Mouse (Mus musculus) thymus, postnatal 4 days (tissue): ENCODE data around the gene Gm11639.
"Not testable (repeated sequence)": the region's sequence is repeated elsewhere in the genome, so short reads cannot be mapped to it uniquely, and the experiment has no call there.

ENCODE experiments used
- DNase-seq: peaks from one replicate; pipeline ENCODE4 v3.0.0; 2021

Gene Gm11639

GRCm38 (mm10) chr11:105120551-105121061 is 435.1 kb downstream of the Gm11639 start:
- DNase-seq, result no peak

DNA sequence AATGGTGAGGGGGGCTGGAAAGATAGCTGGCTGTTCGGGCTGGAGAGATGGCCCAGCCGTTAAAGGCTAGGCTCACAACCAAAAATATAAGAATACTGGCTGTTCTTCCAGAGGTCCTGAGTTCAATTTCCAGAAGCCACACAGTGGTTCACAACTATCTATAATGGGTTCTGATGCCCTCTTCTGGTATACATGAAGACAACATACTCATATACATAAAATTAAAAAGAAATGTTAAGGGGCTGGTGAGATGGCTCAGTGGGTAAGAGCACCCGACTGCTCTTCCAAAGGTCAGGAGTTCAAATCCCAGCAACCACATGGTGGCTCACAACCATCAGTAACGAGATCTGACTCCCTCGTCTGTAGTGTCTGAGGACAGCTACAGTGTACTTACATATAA is 436.3 kb downstream of the Gm11639 start:
- not testable (repeated sequence) for DNase-seq

DNA sequence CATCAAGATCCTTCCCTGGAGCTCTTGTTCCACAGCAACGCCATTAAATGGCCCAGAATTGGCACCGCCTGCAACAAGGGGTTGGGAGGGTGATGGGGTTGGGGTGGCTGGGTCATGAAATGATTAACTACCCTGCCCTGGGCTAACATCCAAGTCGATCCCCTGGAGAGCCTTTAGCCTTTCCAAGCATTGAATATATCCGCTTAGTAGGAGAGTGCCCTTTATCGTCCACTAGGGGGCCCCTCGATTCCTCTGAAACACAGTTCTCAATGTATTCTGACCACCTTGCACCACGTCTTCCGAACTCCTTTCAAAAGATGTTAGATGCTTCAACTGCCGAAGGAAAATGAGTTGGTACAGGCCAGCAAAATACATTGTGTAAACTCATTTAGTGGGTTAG is 438.5 kb downstream of the Gm11639 start:
- DNase-seq, result peak; percentile 58

DNA sequence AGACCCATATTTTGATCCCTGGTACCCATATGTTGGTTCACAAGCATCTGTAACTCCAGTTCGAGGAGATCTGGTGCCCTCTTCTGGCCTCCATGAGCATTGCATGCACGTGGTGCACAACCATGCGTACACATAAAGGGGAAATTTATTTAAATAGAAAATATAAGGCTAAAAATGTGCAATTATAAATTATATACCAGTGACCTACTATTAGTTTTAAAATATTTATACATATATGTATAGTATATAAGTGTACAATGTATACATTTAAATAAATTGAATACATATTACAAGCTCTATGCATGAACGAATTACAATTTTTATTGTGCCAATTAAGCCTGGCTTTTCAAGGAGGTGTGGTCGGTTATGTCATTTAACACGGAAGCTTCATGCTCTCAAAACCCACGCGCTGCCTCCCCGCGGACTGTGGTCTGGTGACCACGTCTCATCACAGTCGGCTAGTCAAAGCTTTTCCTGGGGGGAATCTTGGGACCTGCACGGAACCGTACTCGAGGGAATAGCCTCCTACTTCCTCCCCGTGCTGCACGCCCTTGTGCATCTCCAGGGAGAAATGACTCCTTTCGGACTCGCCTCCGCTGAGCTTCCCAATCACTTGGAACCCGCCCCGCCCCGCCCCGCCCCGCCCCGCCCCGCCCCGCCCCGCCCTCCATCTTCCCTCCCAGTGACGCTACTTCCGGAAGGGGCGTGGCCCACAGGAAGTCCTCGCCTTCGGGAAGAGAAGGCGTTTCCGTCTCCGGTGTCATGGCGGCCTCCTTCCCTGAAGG is 440.4 kb downstream of the Gm11639 start, which contains the start of gene Mettl2:
TSS of gene Mettl2 (plus strand) at position 691 of the 785 bp plus-strand sequence.
- peak; percentile 89 for DNase-seq

GRCm38 (mm10) chr11:105126520-105127029 is 441.1 kb downstream of the Gm11639 start:
- DNase-seq, result peak; percentile 58

GRCm38 (mm10) chr11:105135692-105136091 is 450.2 kb downstream of the Gm11639 start:
- no peak for DNase-seq

DNA sequence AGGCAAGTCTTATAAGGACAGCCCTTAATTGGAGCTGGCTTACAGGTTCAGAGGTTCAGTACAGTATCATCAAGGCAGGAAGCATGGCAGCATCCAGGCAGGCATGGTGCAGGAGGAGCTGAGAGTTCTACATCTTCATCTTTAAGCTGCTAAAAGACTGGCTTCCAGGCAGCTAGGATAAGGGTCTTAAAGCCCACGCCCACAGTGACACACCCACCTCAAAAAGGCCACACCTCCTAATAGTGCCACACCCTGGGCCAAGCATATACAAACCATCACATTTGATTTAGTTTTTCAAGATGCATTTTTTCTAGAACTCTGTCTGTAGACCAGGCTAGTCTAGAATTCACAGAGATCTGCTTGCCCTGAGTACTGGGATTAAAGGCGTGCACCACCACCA is 451.7 kb downstream of the Gm11639 start:
- DNase-seq, result not testable (repeated sequence)

DNA sequence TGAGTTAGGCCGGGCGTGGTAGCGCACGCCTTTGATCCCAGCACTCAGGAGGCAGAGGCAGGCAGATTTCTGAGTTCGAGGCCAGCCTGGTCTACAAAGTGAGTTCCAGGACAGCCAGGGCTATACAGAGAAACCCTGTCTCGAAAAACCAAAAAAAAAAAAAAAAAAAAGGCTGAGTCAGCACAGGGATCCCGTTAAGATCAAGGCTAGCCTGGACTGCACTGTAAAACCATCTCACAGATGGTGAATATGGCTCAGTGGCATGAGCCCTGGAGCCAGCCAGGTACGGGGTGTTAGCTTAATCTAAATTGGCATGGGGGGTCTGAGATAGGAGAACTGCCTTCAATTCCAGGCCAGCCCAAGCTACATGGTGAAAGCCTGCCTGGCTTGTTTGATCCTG is 455.0 kb downstream of the Gm11639 start:
- DNase-seq, result not testable (repeated sequence)

DNA sequence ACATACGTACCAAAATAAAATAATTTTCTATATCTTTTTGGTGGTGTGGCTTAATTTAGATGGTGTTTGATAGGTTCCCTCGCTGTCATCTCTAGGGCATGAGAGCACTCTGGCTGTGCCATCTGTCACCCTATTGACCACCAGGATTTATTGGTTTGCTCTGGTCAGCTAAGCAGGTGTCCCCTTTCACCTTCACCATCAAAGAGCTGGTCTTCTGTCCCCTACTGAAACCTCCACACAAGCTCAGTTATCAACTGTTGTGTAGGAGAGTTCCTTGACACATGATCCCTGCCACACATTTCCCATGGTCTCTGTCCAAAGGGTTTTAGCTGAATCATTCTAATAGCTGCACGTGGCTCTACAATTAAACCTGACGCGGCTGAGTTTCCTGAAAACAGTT is 455.6 kb downstream of the Gm11639 start:
- no peak for DNase-seq

DNA sequence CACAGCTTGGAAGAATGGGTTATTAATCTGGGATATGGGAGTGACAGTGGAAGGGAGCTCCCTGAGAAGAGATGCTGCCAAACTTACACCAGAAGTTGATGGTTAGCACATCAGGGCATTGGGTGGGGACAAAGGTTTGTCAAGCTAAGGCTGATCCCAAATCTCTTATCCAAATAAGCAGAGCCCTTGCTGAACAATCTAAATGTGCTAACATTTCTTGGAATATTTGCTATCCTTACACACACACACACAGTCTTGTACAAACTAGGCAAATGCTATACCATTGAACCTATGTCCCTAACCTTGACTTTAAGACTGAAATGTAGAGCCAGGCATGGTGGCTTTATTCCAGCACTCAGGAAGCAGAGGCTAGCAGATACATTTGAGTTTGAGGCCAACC is 458.1 kb downstream of the Gm11639 start:
- no peak for DNase-seq

- DNase-seq, result no peak
Observed at GRCm38 (mm10) chr11:105144084-105144483, 458.6 kb downstream of the Gm11639 start.

- DNase-seq, result no peak
Observed at GRCm38 (mm10) chr11:105144508-105145210, 459.2 kb downstream of the Gm11639 start.

DNA sequence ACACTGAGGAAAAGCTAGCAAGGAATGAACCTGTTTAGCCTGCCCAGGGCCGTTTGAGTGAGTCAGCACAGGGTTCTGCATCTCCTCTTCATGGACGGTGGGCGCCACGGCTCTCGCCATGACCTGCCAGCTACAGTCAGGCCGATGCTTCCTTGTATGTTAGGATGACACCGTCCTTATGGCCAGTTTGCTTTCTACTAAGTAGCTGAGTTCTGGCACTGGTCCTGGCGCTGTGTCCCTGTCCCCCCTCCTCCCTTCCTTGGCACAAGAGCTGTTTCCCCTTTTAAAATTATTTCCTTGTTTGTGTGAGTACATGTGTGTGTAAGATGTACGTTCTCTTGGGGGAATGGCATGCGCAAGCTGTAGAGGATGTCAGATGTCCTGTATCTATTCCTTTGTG is 459.7 kb downstream of the Gm11639 start:
- no peak for DNase-seq

DNA sequence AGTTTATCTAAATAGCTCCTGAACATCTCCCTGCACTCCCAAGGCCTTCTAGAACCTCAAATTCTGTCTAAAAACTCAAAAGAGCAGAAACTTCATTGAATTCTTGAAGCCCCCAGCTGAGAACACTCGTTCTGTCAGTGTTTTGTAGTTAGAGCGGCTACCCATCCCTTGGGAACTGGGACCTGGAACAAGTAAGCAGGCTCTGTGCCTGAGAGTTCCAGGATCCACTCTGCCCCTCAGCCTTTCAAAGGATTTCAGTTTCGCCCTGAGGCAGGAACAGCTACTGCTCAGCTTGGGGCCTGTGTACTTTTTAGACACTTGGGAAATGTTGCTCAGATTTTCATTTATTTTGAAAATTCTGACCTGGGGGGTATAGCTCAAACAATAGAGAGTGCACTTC is 461.1 kb downstream of the Gm11639 start, which contains the start of gene Gm10842:
TSS of gene Gm10842 (plus strand) at position 301 of the 400 bp plus-strand sequence.
- no peak for DNase-seq

DNA sequence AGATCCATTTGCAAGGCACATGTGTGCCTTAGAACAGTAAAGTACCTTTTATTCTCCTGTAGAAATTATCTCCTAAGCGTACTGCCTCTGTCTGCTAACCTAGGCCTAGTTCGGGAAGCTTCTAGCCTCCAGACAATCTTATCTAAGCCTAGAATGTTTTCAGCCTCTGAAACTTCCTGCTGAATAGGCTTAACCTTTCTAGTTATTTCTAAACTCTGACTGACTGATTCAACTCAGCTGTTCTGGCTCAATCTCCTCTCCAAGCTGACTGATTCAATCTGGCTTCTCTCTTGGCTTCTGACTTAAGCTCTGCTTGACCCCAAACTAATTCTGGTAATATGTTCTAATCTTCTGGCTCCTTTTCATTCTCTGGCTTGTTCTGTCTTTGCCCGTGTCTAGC is 463.8 kb downstream of the Gm11639 start:
- DNase-seq, result no peak

DNA sequence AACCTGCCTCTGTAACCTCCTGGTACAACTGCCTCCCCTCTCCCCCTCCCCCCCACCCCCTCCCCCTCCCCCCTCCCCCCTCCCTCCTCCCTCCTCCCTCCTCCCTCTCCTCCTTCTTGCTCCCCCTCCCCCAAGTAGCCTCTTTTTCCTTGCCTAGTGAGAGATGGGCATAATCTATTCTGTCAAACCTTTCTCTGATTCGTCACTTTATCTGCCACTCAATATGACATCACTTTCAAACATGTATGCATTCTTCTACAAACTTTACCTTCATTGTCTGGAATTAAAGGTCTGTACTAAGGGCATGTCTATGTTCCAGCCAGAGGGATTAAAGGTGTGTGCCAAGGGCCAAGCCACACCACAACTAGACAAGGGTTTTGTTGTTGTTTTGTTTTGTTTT is 464.3 kb downstream of the Gm11639 start:
- no peak for DNase-seq

DNA sequence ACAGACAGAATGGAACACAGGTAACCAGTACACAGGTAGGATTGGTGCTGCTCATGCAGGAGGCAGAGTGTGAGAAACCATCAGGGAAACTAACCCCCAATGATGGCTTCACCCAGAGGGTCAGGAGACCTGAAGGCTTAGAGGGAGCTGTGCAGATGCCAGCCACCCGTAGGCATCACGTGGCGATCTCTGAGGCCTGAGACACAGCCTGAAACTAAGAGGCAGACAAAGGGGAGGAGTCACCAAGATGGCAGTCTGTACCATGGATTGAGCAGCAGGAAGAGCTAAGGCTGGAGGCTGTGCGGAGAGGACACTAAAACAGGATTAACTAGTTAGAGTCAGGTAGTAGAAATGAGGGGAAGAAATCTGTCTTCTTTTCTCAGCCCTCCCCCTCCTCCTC is 465.2 kb downstream of the Gm11639 start:
- DNase-seq, result no peak

DNA sequence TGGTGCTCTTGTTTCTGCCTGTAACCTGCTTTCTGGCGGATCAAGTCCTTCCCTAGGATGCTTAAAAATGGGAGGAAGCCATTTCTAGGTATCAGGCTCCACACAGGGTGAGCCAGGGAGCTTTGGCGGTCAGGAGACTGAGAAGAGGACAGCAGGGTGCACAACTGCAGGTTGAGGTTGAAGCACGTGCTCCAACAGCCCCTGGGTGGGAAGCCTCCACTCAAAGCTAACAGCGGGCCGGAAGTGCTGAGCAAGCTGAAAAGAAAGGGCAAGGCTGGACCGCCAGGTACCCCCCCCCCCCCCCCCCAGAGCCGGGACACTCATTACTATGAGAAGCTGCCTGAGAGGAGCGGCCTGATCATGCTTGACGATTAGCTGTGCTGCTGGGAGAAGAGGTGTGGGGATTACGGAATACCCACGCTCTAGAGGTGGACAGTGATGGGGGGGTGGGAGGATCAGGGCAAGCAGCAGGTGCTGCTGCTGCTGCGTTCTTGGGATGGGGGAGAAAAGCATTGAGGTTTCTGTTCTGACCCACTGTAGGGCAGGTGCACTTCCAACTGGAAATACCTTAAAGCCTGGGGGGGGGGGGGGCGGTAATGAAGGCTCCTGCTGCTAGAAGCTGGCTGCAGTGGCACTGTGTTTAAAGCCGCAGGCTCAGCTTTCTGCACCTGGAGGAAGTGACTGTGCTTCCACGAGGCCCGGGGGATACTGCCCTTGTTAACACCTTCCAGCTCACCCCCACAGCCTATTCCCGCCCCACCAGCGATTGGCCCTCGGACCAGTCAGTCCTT is 465.9 kb downstream of the Gm11639 start:
- peak; percentile 64 for DNase-seq

GRCm38 (mm10) chr11:105152017-105152300 is 466.5 kb downstream of the Gm11639 start:
- no peak for DNase-seq

DNA sequence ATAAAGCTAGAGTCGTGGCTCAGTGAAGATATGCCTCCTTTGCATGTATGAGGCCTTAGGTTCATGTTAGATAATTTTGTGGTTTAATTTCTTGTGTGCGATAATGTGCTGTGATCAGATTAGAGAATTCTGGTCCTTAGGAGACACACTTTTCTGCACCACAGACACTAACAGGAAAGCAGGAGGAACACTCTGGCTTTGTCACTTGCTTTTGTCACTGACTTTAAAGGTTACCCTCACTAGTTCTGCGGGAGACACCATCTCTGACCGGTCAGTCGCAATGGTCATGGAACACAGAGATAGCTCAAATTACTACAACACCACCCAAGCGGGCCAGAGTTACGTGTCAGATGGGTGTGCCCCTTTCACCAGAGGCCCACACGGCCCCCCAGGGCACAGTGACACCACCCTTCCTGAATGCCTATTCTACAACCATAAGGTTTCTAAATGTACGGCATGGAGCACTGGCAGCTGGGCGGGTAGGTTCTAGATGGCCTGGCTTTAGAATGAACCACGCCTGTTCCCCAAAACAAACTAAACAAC is 466.9 kb downstream of the Gm11639 start:
- DNase-seq, result no peak

DNA sequence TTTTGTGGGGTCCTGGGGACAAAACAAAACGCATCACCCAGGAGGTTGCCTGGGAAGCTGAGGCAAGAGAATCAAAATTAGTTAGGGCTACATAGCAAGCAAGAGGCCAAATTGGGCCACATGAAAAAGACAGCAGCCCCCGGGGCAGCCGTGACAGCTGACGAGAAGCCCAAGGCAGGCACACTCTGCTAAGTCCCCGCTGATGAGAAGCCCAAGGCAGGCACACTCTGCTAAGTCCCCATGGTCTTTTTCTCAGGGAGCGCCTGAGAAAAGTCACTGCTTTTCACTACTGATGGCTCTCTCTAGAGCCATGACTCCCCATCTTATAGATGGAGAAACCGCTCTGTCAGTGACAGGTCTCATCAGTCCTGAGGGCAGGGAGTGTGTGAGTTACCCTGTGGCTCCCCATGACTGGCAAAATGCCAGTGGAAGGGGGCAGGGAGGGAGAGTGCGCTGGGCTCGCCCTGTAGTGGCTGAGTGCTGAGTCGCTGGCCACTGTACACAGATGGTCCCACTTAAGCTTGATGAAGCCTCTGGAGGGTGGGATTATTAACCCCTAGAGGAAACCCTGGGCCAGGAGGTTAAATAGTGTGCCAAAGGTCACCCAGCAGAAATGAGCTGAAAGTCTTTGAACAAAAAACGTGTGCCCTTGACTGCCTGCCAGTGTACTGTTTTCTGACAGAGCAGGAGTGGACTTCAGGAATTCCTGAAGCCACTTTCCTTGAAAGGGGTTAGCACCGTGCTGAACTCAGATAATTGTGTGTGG is 467.7 kb downstream of the Gm11639 start:
- no peak for DNase-seq

DNA sequence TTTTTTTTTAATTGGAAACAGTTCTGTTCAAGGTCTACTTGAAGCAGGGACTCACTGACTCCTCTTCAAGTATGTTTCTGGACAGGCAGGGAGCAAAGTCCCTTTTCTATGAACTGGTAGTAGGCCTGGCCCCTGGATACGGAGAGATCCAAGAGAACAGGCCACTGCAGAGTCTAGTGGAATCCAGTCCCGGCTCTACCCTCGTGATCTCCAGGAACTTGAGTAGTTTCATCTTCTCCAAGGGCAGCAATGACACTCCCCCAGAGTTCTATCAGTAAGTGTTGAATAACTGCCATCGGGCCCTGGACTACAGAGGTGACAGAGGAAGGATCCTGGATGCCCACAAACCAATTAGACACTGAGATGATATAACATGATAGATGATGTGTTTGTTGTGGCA is 470.4 kb downstream of the Gm11639 start:
- DNase-seq, result no peak
